Mouse (Mus musculus) activated CD4-positive, CD25-positive, alpha-beta regulatory T cell, adult 4 months (primary cell): ENCODE measurements around the gene Ucp2. TPM values are rescaled to one million over a fixed set of nuclear protein-coding genes. Genes with fewer than 3 reads are reported as not detected.

ENCODE experiments used
- ATAC-seq: one replicate; pipeline ENCODE4 v1.8.0; 2017
- polyA plus RNA-seq, 2 experiments: library from polyadenylated mRNA; unstranded; fragments of 100-300 nt; shearing (Covaris generic); gene quantifications; one replicate each; pipeline ENCODE4 v1.2.1; 2017

Ucp2 gene
- polyA plus RNA-seq, 2 experiments from 2014 or later = 1,097 to 1,340 TPM

DNA sequence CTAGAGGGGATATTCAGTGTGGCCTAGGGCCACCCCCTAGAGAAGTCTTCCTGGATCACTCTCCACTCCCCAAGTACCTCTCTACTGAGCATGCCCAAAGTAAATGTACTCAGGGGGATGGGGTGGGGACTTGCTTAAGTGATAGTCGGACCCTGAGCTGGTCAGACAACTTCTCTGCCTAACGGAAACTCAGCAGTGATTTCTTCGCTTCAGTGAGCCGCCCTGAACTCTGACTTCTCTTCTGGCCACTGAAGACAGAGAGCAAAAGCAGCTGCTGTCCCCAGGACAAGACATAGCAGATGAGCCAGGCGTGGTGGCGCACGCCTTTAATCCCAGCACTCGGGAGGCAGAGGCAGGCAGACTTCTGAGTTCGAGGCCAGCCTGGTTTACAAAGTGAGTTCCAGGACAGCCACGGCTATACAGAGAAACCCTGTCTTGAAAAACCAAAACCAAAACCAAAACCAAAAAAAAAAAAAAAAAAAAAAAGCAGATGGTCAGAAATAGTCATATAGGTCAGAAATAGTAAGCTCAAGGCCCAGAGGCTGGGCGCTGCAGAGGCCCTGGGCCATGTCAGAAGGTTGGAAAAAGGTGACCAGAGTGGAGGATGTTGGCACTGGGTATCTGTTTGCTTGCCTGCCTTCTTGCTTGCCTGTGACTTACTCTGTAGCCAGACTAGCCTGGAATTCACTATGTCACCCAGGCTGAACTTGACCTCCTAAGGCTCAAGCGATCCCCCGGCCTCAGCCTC lies 11.8 kb downstream of the Ucp2 start:
- ATAC-seq = no peak

DNA sequence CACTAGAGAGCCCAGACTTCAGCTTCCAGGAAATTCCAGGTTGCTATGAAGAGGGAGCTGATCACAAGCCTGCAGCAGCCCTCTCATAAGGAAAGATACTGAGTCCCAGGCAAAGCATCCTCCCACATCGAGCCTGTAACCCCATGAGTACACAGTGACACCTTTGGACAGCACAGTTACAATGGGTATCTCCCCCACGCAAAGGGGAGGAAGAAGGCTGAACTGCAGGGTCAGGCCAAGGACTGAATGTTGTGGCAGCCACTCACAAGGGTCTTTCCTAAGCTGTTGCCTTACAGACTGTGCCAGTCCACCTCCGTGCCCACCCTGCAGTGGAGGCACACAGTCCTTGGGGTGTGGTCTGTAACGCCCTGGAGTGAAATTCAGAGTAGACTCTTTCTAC lies 13.4 kb downstream of the Ucp2 start:
- no peak for ATAC-seq

DNA sequence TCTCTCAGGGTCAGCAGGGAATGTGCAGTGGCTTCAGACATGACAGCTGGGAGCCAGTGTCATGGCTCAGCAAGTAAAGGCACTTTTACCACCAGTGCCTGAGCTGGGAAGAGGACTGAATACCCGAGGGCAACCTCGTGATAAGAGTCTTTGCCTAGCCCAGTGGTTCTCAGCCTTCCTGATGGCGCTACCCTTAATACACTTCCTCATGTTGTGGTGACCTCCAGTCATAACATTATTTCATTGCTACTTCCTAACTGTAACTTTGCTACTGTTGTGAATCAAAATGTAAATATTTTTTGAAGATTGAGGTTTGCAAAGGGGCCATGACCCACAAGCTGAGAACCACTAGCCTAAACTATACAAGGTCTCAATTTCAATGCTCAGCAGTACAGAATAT lies 15.5 kb downstream of the Ucp2 start:
- no peak for ATAC-seq

DNA sequence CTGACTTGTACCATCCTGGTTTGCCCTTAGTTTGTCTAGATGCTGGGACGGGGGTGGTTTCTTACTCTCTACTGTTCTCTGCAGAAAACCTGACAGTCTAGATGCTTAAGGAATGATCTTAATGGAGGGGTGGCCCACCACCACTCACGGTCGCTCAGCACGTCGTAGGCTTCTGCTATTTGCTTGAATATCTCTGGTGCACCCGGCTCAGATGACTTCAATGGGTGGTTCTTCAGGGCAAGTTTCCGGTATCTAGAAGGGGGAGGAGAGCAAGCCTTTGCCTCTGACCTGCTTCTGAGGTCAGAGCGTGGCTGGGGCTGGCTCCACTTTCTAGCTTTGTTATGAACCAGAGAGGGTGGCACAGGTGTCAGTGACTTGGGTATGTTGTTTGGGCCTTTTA lies 18.5 kb downstream of the Ucp2 start:
- ATAC-seq = peak; percentile 78

DNA sequence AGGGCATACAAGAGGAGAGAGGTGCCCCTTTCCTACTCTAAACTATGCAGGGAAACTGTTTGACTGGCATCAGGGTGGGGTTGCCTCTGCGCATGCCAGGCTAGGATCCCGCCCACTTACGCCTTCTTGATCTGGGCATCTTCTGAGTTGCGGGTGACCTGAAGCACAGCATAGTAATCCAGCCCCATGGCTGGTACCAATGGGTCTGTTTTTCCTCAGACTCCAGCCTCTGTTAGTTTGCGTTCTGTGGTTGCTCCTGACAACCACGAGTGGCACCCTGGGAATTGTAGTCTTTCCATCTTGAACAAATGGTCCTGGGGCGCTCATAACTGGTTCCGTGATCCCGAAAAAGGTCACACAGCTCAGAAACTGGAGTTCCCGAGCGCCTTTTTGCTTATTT lies 21.4 kb downstream of the Ucp2 start, which contains the start of gene Dnajb13:
Dnajb13 (minus strand) TSS at position 388 of the 400 bp plus-strand sequence.
- no peak for ATAC-seq

DNA sequence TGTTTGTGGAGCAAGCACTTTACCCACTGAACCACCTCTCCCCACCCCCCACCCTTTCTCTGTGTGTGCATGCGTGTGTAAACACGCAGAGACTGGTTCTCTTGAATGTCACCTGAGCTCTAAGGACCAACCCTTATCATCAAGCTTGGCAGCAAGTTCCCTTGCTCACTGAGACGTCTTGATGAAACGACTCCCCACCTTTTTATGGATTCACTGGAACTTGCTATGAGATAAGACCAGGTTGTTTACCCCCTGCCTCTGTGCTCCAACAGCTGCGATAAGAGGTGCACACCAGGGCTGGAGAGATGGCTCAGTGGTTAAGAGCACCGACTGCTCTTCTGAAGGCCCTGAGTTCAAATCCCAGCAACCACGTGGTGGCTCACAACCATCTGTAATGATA lies 27.1 kb downstream of the Ucp2 start:
- ATAC-seq = no peak

DNA sequence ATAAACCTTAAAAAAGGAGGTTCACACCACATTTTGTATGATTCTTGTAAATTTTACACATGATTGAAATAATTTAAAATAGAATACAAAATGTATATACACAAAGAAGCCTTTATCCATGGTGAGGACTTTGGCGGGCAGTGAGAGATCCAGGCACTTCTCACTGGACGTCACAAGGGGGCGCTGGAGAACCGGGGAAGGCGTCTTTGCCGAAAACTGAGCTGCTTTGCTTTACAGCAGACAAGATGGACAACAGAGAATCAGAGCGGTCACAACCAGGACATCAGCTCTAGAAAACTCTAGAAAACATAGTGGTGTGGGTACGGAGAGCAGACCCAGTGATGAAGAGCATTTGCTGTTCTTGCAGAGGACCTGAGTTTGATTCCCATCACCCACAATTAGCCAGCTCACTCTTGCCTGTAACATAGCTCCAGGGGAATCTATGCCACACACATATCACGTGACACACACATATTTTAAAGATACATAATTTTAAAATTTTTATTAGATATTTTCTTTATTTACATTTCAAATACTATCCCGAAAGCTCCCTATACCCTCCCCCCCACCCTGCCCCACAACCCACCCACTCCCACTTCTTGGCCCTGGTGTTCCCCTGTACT lies 27.6 kb downstream of the Ucp2 start:
- ATAC-seq = peak; percentile 54

DNA sequence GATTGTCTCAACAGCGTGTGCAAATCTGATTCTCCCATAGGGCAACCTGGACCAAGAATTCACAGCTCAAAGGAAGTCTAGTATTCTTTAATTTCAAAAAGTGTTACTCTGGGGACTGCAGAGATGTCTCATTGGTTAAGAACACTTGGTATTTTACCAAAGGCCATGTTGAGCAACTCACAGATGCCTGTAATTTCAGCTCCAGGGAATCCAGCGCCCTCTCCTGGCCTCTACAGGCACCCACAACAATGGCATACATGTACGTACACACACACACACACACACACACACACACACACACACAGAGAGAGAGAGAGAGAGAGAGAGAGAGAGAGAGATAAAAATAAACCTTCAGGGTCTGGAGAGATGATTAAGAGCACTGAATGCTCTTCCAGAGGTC lies 29.1 kb downstream of the Ucp2 start:
- ATAC-seq = no peak

DNA sequence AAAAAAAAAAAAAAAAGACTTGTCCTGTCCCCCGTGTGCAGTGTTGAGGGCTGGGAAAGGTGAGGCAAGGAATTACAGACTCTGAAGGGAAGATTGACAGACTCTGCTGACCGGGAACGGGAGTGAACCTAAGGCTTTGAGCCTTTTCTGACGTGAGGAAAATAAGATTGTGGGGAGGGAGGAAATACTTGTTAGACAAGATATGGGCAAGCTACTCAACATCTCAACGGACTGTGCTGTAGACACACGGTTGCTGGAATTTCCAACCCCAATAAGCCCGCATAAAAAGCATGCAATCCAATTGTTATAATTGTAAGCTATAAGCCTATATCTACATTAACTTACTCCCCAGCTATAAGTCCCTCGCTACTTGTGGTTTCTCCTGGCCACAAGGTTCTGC lies 31.5 kb downstream of the Ucp2 start:
- no peak for ATAC-seq

DNA sequence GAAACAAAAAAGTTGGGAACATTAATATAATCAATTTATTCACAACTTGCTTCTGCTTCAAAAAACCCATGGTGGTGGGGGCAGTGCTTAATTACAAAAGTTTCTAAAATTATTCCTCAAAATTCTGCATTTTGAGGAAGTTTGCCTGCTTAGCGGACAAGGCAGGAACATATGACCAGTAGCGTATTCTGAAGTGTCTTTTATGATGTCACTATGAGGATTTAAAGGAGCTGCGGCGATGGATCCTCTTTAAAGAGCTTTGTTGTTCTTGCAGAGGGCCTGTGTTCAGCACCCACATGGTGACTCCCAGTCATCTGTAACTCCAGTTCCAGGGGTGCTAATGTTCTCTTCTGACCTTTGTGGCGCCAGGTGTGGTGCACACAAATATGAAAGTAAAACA lies 37.6 kb downstream of the Ucp2 start:
- ATAC-seq = no peak

DNA sequence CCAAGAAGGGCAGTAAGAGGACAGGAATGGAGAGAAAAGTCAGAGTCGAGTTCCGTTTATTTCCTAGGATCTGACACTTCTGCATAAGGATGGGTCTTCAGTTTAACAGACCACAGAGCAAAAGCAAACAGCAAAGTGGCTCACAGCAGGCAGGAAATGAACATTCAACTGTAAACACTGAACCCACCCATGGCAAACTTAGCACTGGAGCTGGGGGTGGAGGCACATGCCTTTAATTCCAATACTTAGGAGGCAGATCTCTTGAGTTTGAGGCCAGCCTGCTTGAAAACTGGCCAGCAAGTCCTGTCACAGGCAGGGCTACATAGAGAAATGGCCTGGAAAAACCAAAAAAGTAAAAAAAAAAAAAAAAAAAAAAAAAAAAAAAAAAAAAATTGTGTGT lies 40.4 kb downstream of the Ucp2 start:
- ATAC-seq = no peak

DNA sequence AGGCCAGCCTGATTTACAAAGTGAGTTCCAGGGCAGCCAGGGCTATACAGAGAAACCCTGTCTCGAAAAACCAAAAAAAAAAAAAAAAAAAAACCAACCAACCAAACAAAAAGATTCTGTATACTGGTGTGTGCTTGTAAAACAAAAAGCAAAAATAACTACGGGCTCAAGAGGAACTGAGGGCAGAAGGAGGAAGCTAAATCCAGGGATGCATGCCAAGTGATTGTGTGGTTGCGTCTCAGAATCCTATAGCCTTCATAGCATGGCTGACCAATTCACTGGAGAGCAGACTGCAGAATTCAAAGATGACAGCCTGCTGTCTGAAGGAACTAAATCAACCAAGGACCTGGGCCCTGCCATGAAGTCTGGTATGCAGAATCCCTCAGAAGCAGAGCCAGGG lies 41.1 kb downstream of the Ucp2 start:
- ATAC-seq = no peak

DNA sequence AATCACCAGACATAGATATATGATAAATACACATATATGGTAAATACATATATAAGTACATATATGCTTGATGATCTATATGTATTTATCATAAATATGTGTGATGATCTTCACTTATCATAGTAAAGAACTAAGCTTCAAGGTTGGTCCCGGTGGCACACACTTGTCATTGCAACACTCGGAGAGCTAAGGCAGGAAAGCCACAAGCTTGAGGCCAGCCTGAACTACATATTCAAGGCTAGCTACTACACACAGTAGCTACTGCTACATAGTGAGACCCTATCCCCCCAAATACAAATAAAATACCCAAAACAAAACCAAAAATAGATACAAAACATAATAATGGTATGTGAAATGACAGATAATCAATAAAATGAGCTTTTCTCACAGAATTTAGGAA lies 42.7 kb downstream of the Ucp2 start:
- ATAC-seq = no peak

DNA sequence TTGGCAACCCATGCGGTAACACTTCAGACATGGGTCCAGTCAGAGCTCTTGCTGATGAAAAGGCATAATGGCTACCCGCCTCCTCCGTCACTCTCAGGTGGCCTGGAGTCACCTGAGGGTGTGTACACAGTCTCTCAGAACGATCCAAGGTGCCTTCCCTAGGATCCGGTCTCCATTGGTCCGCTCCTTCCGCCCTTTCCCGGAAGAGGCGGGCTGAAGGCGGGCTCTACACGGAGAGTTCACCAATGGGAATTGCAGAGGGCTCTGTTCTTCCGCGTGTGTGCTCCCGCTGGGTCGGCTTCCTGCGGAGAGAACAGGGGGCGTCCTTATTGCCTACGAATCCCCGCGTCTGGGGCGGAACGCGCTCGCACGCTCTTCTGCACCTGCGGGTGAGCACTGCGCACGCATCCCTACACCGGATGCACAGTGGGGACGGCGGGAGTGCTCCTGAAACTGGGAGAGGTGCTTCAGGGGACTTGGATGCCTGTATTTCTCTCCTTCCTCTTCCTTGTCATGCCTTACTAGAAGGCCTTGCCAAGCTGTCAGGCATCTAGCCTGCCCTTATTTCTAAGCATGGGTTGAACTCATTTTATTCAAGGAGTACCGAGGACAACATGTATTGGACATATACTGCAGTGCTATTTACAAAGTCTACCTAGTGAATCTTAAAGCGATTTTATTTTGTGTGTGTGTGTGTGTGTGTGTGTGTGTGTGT lies 43.8 kb downstream of the Ucp2 start, which contains the start of gene Coa4:
Coa4 (plus strand) TSS at position 268 of the 715 bp plus-strand sequence.
- ATAC-seq = peak; percentile 99

DNA sequence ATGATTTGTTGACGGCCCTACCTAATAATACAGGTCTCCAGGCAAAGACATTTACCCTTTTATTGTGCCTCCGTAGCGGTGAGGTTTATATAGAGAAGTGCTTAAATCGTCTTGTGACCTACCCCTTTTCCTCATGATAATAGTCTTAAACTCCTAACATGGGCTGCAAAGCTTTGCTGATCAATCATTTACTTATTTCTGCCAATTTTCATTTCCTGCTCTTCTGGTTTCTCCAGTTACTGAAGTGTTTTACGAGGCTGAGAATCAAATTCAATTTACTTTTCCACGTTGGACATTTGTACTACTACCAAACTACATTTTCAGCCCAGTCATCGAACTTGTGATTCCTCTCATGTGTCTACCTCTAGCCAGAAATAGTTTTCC lies 44.4 kb downstream of the Ucp2 start:
- ATAC-seq = no peak

DNA sequence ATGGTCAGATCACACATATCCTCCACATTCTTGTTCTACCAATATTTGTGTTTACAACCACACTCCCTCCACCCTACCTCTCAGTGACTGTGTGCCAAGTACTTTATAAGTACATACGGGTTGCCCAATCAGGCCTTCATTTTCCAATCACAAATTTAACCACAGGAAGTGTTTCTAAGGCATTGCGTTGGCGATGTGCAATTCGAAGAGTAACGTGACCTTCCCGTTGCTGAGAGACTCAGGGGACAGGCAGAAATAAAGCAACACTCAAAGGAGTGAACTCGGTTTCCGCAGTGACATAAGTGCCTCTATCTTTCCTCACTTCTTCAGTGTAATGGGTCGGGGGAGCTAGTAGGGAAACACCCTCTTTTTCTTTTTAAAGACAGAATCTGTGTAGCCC lies 46.4 kb downstream of the Ucp2 start:
- no peak for ATAC-seq

DNA sequence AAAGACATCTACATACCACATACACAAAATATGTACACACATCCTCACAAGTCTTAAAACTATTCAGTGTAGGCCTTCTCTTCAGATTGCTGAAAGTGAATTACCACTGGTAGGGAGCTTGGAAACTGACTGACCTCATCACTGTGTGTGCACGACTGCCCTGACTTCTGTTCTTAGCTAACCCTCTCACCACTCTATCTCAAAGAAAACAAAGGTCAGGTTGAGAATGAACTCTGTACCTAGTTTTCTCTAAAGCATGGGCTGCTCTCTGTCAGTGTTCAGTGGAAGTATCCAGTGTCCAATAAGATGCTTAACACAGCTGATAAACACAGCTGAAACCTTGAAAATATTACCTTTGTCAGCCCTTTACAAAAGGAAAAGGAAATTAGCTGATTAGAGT lies 51.3 kb downstream of the Ucp2 start:
- ATAC-seq = no peak

DNA sequence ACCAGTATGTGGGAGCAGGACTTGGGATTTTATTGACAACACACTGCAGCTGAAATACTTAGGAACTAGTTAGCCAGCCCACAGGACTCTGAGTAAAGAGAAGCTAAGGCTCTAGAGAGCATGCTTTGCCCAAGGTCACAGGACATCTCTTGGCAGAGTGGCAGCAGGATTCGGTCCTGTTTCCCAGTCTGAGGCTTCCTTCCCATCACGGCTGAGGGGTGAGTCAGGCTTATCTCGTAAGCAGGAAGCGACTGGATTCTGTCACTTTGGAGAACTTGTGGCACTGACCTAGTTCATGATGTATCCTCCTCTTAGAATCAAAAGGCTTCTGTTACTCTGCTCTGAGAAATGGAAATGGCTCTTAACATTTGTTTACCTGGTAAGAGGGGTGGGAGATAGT lies 54.5 kb downstream of the Ucp2 start:
- ATAC-seq = no peak

DNA sequence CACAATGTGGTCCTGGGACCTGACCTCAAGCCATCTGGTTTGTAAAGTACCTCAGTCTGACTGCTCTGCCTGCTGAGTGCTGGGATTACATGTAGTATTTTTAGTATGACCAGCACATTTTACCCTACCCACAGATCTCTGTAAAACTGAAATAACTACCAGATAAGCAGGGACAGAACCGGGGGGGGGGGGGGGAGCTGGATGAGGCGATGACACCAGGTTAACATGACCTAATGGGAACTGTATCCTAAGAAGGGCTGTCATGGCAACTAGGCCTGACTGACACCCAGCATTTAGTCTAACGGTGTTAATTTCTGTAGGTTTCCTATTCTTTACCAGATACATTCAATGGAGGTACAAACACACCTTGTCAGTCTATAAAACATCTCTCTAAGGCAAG lies 56.7 kb downstream of the Ucp2 start:
- no peak for ATAC-seq

DNA sequence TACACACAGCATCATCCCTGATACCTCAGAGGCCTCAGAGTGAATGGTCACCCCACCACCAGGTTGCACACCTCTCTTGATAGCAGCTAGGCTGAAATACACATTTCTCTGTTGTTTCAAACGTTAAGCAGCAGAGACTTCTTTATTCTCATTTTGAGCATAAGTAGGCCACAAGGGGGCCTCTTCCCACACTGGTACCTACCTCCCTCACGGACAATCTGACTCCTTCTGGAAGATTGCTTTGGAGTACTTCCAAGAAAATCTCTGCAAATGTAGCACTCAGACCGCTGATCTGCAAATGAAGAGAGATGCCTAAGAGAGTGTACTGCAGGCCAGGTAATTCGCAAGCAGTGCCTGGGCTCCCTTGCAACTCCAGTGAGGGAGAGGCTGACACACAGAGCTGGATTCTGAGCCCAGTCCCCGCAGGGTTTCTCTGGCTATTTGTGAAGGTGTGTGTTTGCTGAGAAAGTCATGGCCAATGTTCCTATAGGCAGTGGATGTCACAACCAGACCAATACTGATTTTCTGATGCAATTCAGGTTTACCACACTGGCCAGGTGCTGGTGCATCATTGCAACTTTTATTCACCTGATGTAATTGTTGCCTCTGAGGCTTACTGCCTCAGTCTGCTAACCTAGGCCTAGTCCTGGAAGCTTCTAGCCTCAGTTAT lies 57.3 kb downstream of the Ucp2 start:
- ATAC-seq = no peak
